Mouse (Mus musculus): ENCODE data around the gene Nradd. TPM values are rescaled to one million over a fixed set of nuclear protein-coding genes. Genes with fewer than 3 reads are reported as not detected.

Nradd gene
- total and polyA plus RNA-seq, 3 experiments: 1.3 to 5.8 (median 2.2) TPM

DNA sequence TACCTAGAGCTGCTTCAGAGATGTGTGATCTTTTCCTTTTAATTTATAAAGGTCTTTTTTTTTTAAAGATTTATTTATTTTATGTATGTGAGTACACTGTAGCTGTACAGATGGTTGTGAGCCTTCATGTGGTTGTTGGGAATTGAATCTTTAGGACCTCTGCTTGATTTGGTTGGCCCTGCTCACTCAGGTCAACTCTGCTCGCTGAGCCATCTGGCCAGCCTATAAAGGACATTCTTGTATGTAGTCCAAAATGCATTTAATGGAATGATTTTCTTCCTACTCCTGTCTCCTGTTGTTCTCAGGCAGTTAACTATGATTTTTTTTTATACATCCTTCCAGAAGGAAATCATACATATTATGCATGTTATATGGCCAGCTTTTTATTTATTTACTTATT lies 40.7 kb downstream of the Nradd start:
- TF ChIP-seq TAL1 (conservative IDR thresholded peaks at IDR 0.05; ENCODE audit: low read depth, low read length): no peak
- no peak for TF ChIP-seq GATA2 (IDR thresholded peaks at IDR 0.05; ENCODE audit: borderline replicate concordance, low read depth, low read length)
- TF ChIP-seq CTCF (IDR thresholded peaks at IDR 0.05; ENCODE audit: low read depth, low read length): no peak
- no peak for TF ChIP-seq POLR2AphosphoS5 (IDR thresholded peaks at IDR 0.05; ENCODE audit: insufficient replicate concordance, low read depth, low read length)
- TF ChIP-seq GATA1 (IDR thresholded peaks at IDR 0.05; ENCODE audit: borderline replicate concordance, low read length): no peak
- no peak for DNase-seq (ENCODE audit: low spot score)

DNA sequence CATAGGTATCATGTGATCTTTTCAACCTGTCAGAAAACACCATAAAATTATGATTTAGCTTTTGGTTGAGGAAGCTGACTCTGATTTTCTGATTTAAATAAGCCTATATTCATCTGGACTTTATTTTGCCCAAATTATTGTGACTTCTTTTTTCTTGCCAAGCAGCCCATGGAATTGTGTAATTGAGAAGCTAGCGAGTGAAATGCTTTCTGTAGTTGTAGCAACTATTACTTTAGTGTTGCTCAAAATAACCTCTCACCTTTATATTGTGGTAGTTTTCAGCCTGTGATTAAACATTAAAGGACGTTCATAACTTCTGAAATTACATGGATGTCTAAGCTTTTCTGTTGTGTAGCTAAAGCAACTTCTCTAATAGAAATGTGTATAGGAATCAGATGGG lies 42.1 kb downstream of the Nradd start:
- no peak for DNase-seq (ENCODE audit: low spot score)
- H3K27me3 ChIP-seq (ENCODE audit: insufficient read depth, low read length): no peaks in the 10 kb centered on the region
- H3K36me3 ChIP-seq (replicated peaks): peaks cover 77% of the 10 kb centered on the region
- peaks cover 2% of the 10 kb centered on the region for H3K4me1 ChIP-seq (ENCODE audit: insufficient read depth, low read depth, low read length)
- TF ChIP-seq TAL1 (conservative IDR thresholded peaks at IDR 0.05; ENCODE audit: low read depth, low read length) (no peak), POLR2AphosphoS5 (IDR thresholded peaks at IDR 0.05; ENCODE audit: insufficient replicate concordance, low read depth, low read length) (no peak), GATA2 (IDR thresholded peaks at IDR 0.05; ENCODE audit: borderline replicate concordance, low read depth, low read length) (no peak), GATA1 (IDR thresholded peaks at IDR 0.05; ENCODE audit: borderline replicate concordance, low read length) (no peak), CTCF (IDR thresholded peaks at IDR 0.05; ENCODE audit: low read depth, low read length) (no peak)
- H3K4me3 ChIP-seq (ENCODE audit: low read depth, low read length): no peak overlapping the region
- ATAC-seq (ENCODE audit: extremely low read depth, insufficient number of reproducible peaks, low FRiP score, poor library complexity, severe bottlenecking): no peak
- H3K9me3 ChIP-seq (replicated peaks): no peaks in the 10 kb centered on the region

More for the DNA sequence above, 40.7 kb downstream of the Nradd start:
- Histone ChIP-seq H3K9me3 (replicated peaks) (no peaks in the 10 kb centered on the region), H3K4me3 (ENCODE audit: low read depth, low read length) (no peak overlapping the region), H3K36me3 (replicated peaks) (peaks cover 77% of the 10 kb centered on the region), H3K27me3 (ENCODE audit: insufficient read depth, low read length) (no peaks in the 10 kb centered on the region), H3K4me1 (ENCODE audit: insufficient read depth, low read depth, low read length) (peaks cover 2% of the 10 kb centered on the region; the same call in 1 of the 2 replicates)
- no peak for ATAC-seq (ENCODE audit: extremely low read depth, insufficient number of reproducible peaks, low FRiP score, poor library complexity, severe bottlenecking)

Other genes starting within 250 kb of the Nradd start
- gene Ptpn23, start 216.2 kb downstream of the Nradd start, total RNA-seq (2014; fragmentation: Nextera tagmentation): 55.8 and 58.9 TPM in 2 replicates
- 6.9 and 8.2 TPM in 2 replicates for gene Ptpn23, start 216.2 kb downstream of the Nradd start, total RNA-seq (2017)
- 62.3 and 93.5 TPM in 2 replicates for gene Ptpn23, start 216.2 kb downstream of the Nradd start, polyA plus RNA-seq (2012)
- not detected in 2 replicates for gene Ngp, start 204.7 kb downstream of the Nradd start, total RNA-seq (2014; fragmentation: Nextera tagmentation)
- 0.11 and 0.12 TPM in 2 replicates for gene Ngp, start 204.7 kb downstream of the Nradd start, total RNA-seq (2017)
- 0.08 TPM in 1 of 2 replicates, not detected in the other for gene Ngp, start 204.7 kb downstream of the Nradd start, polyA plus RNA-seq (2012)
- 11.4 and 20.8 TPM in 2 replicates for gene Klhl18, start 147.8 kb downstream of the Nradd start, total RNA-seq (2014; fragmentation: Nextera tagmentation)
- gene Klhl18, start 147.8 kb downstream of the Nradd start, total RNA-seq (2017): 6.3 and 6.5 TPM in 2 replicates
- gene Klhl18, start 147.8 kb downstream of the Nradd start, polyA plus RNA-seq (2012): 4.7 and 5.7 TPM in 2 replicates
- 2.1 and 2.9 TPM in 2 replicates for gene Kif9, start 147.5 kb downstream of the Nradd start, total RNA-seq (2014; fragmentation: Nextera tagmentation)
- gene Kif9, start 147.5 kb downstream of the Nradd start, total RNA-seq (2017): 2.0 and 3.1 TPM in 2 replicates
- 0.10 and 0.14 TPM in 2 replicates for gene Kif9, start 147.5 kb downstream of the Nradd start, polyA plus RNA-seq (2012)
- 220 and 221 TPM in 2 replicates for gene Setd2, start 91.9 kb downstream of the Nradd start, total RNA-seq (2014; fragmentation: Nextera tagmentation)
- gene Setd2, start 91.9 kb downstream of the Nradd start, total RNA-seq (2017): 154 and 162 TPM in 2 replicates
- 9.4 and 20.1 TPM in 2 replicates for gene Setd2, start 91.9 kb downstream of the Nradd start, polyA plus RNA-seq (2012)
- 26.1 and 37.4 TPM in 2 replicates for gene Nbeal2, start 29.7 kb upstream of the Nradd start, total RNA-seq (2014; fragmentation: Nextera tagmentation)
- gene Nbeal2, start 29.7 kb upstream of the Nradd start, total RNA-seq (2017): 28.1 and 32.5 TPM in 2 replicates
- 56.7 and 64.7 TPM in 2 replicates for gene Nbeal2, start 29.7 kb upstream of the Nradd start, polyA plus RNA-seq (2012)
- 36.2 TPM in 2 replicates for gene Ccdc12, start 32.1 kb upstream of the Nradd start, total RNA-seq (2014; fragmentation: Nextera tagmentation)
- 202 and 222 TPM in 2 replicates for gene Ccdc12, start 32.1 kb upstream of the Nradd start, total RNA-seq (2017)
- 331 and 365 TPM in 2 replicates for gene Ccdc12, start 32.1 kb upstream of the Nradd start, polyA plus RNA-seq (2012)
- not detected in 2 replicates for gene Myl3, start 117.4 kb upstream of the Nradd start, total RNA-seq (2014; fragmentation: Nextera tagmentation)
- gene Myl3, start 117.4 kb upstream of the Nradd start, total RNA-seq (2017): 0.12 TPM in 1 of 2 replicates, not detected in the other
- gene Myl3, start 117.4 kb upstream of the Nradd start, polyA plus RNA-seq (2012): not detected in 2 replicates
- gene Pth1r, start 122.7 kb upstream of the Nradd start, total RNA-seq (2014; fragmentation: Nextera tagmentation): not detected in 2 replicates
- gene Pth1r, start 122.7 kb upstream of the Nradd start, total RNA-seq (2017): not detected in 2 replicates
- gene Pth1r, start 122.7 kb upstream of the Nradd start, polyA plus RNA-seq (2012): 0.03 TPM in 1 of 2 replicates, not detected in the other
- 0.44 and 2.3 TPM in 2 replicates for gene Prss42, start 173.7 kb upstream of the Nradd start, total RNA-seq (2014; fragmentation: Nextera tagmentation)
- 0.44 and 0.58 TPM in 2 replicates for gene Prss42, start 173.7 kb upstream of the Nradd start, total RNA-seq (2017)
- 0.53 and 0.79 TPM in 2 replicates for gene Prss42, start 173.7 kb upstream of the Nradd start, polyA plus RNA-seq (2012)
- not detected in 2 replicates for gene Prss44, start 189.5 kb upstream of the Nradd start, total RNA-seq (2014; fragmentation: Nextera tagmentation)
- 0.12 and 0.27 TPM in 2 replicates for gene Prss44, start 189.5 kb upstream of the Nradd start, total RNA-seq (2017)
- not detected in 2 replicates for gene Prss44, start 189.5 kb upstream of the Nradd start, polyA plus RNA-seq (2012)
- gene Prss43, start 202.2 kb upstream of the Nradd start, total RNA-seq (2014; fragmentation: Nextera tagmentation): not detected in 2 replicates
- gene Prss43, start 202.2 kb upstream of the Nradd start, total RNA-seq (2017): 0.05 TPM in 1 of 2 replicates, not detected in the other
- gene Prss43, start 202.2 kb upstream of the Nradd start, polyA plus RNA-seq (2012): not detected in 2 replicates
- not detected in 2 replicates for gene Prss45, start 210.1 kb upstream of the Nradd start, total RNA-seq (2014; fragmentation: Nextera tagmentation)
- 0.11 TPM in 1 of 2 replicates, not detected in the other for gene Prss45, start 210.1 kb upstream of the Nradd start, total RNA-seq (2017)
- gene Prss45, start 210.1 kb upstream of the Nradd start, polyA plus RNA-seq (2012): not detected in 2 replicates
- not detected in 2 replicates for gene Prss46, start 220.1 kb upstream of the Nradd start, total RNA-seq (2014; fragmentation: Nextera tagmentation)
- gene Prss46, start 220.1 kb upstream of the Nradd start, total RNA-seq (2017): not detected in 2 replicates
- not detected in 2 replicates for gene Prss46, start 220.1 kb upstream of the Nradd start, polyA plus RNA-seq (2012)
- not detected in 2 replicates for gene Prss50, start 233.5 kb upstream of the Nradd start, total RNA-seq (2014; fragmentation: Nextera tagmentation)
- not detected in 2 replicates for gene Prss50, start 233.5 kb upstream of the Nradd start, total RNA-seq (2017)
- gene Prss50, start 233.5 kb upstream of the Nradd start, polyA plus RNA-seq (2012): not detected in 2 replicates